Mouse (Mus musculus) liver, postnatal 0 days (tissue): ENCODE results near the gene B4galt1. TPM values are rescaled to one million over a fixed set of nuclear protein-coding genes. Genes with fewer than 3 reads are reported as not detected.

Experiments used
- ATAC-seq: fragments of 200-750 bp; cut with Nextera tagmentation; 2 replicates; pipeline ENCODE4 v1.8.0; 2017; ENCODE audit warnings: mild to moderate bottlenecking, moderate library complexity
- DNase-seq: peaks from one replicate; pipeline ENCODE4 v3.0.0-alpha.2; 2016
- H3K27ac ChIP-seq: fragments of 300-500 bp; sonication (generic); 2 replicates; pipeline ENCODE4 v1.5.1; 2014; ENCODE audit warnings: antibody characterized with exemption, moderate library complexity, mild to moderate bottlenecking, low read depth
- H3K27me3 ChIP-seq: fragments of 300-500 bp; sonication (generic); 2 replicates; pipeline ENCODE4 v1.6.1; 2014; ENCODE audit warnings: low read length, control low read depth, mixed read lengths; ENCODE audit not compliant: insufficient read depth
- H3K36me3 ChIP-seq: fragments of 300-500 bp; sonication (generic); replicated peaks from 2 replicates; pipeline ENCODE4 v1.6.1; 2014; ENCODE audit warnings: mild to moderate bottlenecking, control low read depth, low read length, moderate library complexity, mixed read lengths; ENCODE audit not compliant: insufficient read depth
- H3K4me1 ChIP-seq: fragments of 300-500 bp; sonication (generic); 2 replicates; pipeline ENCODE4 v1.6.1; 2014; ENCODE audit warnings: antibody characterized with exemption, mild to moderate bottlenecking, control low read depth; ENCODE audit not compliant: insufficient read depth
- H3K4me2 ChIP-seq: fragments of 300-500 bp; sonication (generic); 2 replicates; pipeline ENCODE4 v1.6.1; 2014; ENCODE audit warnings: low read depth, mild to moderate bottlenecking, low read length, moderate library complexity, mixed read lengths
- H3K4me3 ChIP-seq: fragments of 300-500 bp; sonication (generic); 2 replicates; pipeline ENCODE4 v1.5.1; 2014; ENCODE audit warnings: low read depth, low read length
- H3K9ac ChIP-seq: fragments of 300-500 bp; sonication (generic); replicated peaks from 2 replicates; pipeline ENCODE4 v1.6.1; 2014; ENCODE audit warnings: mild to moderate bottlenecking, moderate library complexity
- H3K9me3 ChIP-seq: fragments of 300-500 bp; sonication (generic); 2 replicates; pipeline ENCODE4 v1.6.1; 2016; ENCODE audit warnings: mild to moderate bottlenecking, control low read depth, low read length, mixed read lengths
- CTCF ChIP-seq: sonication (generic); IDR thresholded peaks from 2 replicates; pipeline ENCODE4 v1.5.1; 2016; ENCODE audit warnings: antibody characterized with exemption, low read depth
- EP300 ChIP-seq: IDR thresholded peaks from 2 replicates; pipeline ENCODE4 v1.6.1; 2016; ENCODE audit warnings: antibody characterized with exemption, low read depth, mild to moderate bottlenecking
- WGBS: fragments of 180-500 bp; shearing (Covaris S2); extraction: QIAGEN DNeasy Blood & Tissue Kit; methylation state at CpG from one replicate; pipeline ENCODE4 v1.1.7; 2014; ENCODE audit not compliant: insufficient replicate concordance; 5-methylcytosine and 5-hydroxymethylcytosine counted together
- polyA plus RNA-seq: library from polyadenylated mRNA; unstranded; fragments of >200 nt; fragmentation: Nextera tagmentation; extraction: Ambion mirVana; gene quantifications from 2 replicates; pipeline ENCODE4 v1.2.1, GENCODE M21; 2015

Gene B4galt1
- polyA plus RNA-seq, 1 experiment from 2014 or later: 30.2 TPM

GRCm38 (mm10) chr4:40824505-40824904, 29.3 kb downstream of the B4galt1 start:
- no peaks in the 10 kb centered on the region for H3K9me3 ChIP-seq
- no peak overlapping the region for H3K4me3 ChIP-seq
- H3K9ac ChIP-seq: no peak overlapping the region
- no peak overlapping the region for H3K27ac ChIP-seq
- DNase-seq: no peak
- H3K27me3 ChIP-seq: no peaks in the 10 kb centered on the region
- no peak for TF ChIP-seq CTCF
- TF ChIP-seq EP300: no peak
- H3K36me3 ChIP-seq: peaks cover 66% of the 10 kb centered on the region
- H3K4me2 ChIP-seq: no peak overlapping the region
- ATAC-seq: no peak
- peaks cover 29% of the 10 kb centered on the region for H3K4me1 ChIP-seq
- WGBS: 55% methylated on average over 7 of the region's 7 CpGs

GRCm38 (mm10) chr4:40823664-40824063, 30.1 kb downstream of the B4galt1 start:
- Histone ChIP-seq H3K27me3 (no peaks in the 10 kb centered on the region), H3K27ac (peak overlapping the region; percentile 45; the same call in 1 of the 2 replicates), H3K36me3 (peaks cover 71% of the 10 kb centered on the region), H3K4me3 (no peak overlapping the region), H3K4me2 (no peak overlapping the region), H3K9ac (no peak overlapping the region), H3K9me3 (no peaks in the 10 kb centered on the region), H3K4me1 (peaks cover 23% of the 10 kb centered on the region)
- TF ChIP-seq CTCF (no peak), EP300 (no peak)
- ATAC-seq (peak; percentile 12; the same call in 1 of the 2 replicates), DNase-seq (no peak)
- WGBS: 50% methylated on average over 8 of the region's 8 CpGs

DNA sequence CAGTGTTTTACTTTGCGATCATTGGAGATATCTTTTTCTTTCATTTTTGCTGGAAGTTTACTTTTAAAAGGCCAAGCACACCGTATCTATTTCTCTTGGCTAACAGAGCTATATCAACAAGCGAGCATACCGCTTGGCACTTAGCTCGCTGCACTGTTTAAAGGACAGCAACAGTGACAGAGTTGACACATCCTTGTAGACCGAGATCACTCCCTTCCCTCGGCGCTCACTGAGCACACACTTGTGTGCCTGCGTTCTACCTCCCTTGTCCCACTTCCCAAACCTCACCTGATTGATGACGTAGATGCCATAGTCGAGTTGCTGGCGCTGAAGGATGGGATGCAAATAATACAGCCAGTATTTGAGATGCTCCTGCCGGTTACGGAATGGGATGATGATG, 30.7 kb downstream of the B4galt1 start:
- H3K4me2 ChIP-seq: no peak overlapping the region
- no peak overlapping the region for H3K9ac ChIP-seq
- DNase-seq (no peak), ATAC-seq (peak; percentile 59)
- H3K9me3 ChIP-seq: no peaks in the 10 kb centered on the region
- peaks cover 23% of the 10 kb centered on the region for H3K4me1 ChIP-seq
- TF ChIP-seq CTCF (no peak), EP300 (no peak)
- WGBS: 67% methylated on average over 14 of the region's 14 CpGs
- no peak overlapping the region for H3K4me3 ChIP-seq
- no peaks in the 10 kb centered on the region for H3K27me3 ChIP-seq
- H3K36me3 ChIP-seq: peaks cover 76% of the 10 kb centered on the region
- H3K27ac ChIP-seq: peak overlapping the region; percentile 45; the same call in 1 of the 2 replicates

- no peak overlapping the region for H3K27ac ChIP-seq
- no peak for DNase-seq
- 75% methylated on average over 8 of the region's 8 CpGs for WGBS
- no peak overlapping the region for H3K9ac ChIP-seq
- H3K9me3 ChIP-seq: no peaks in the 10 kb centered on the region
- H3K36me3 ChIP-seq: peaks cover 80% of the 10 kb centered on the region
- H3K4me3 ChIP-seq: no peak overlapping the region
- no peak overlapping the region for H3K4me2 ChIP-seq
- peaks cover 23% of the 10 kb centered on the region for H3K4me1 ChIP-seq
- TF ChIP-seq CTCF: no peak
- TF ChIP-seq EP300: peak; percentile 21
- H3K27me3 ChIP-seq: no peaks in the 10 kb centered on the region
- no peak for ATAC-seq
Measured at GRCm38 (mm10) chr4:40821303-40822023, 32.3 kb downstream of the B4galt1 start.

DNA sequence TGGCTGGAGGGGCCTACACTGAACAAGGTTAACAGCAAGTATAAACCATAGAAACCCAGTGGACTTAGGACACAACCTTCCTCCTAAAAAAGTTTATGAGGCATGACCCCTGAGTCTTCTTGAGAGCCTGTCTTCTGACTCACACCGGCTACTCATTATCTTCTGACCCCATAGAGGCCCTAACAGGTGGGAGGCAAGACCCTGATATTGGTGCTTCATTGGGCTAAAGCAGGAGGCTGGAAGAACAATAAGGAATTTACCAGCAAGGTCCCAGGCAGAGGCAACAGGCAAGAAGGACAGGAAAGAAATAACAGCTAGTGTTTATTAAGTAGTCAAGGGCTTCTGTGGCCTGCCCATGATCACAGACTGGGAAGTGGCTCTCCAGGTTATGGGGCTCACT, 32.9 kb downstream of the B4galt1 start:
- 81% methylated on average over 1 of the region's 1 CpGs for WGBS
- Histone ChIP-seq H3K36me3 (peaks cover 84% of the 10 kb centered on the region), H3K9ac (no peak overlapping the region), H3K4me1 (peaks cover 24% of the 10 kb centered on the region), H3K4me2 (no peak overlapping the region), H3K9me3 (no peaks in the 10 kb centered on the region), H3K27ac (no peak overlapping the region), H3K27me3 (no peaks in the 10 kb centered on the region), H3K4me3 (no peak overlapping the region)
- TF ChIP-seq CTCF (no peak), EP300 (no peak)
- DNase-seq (no peak), ATAC-seq (no peak)

DNA sequence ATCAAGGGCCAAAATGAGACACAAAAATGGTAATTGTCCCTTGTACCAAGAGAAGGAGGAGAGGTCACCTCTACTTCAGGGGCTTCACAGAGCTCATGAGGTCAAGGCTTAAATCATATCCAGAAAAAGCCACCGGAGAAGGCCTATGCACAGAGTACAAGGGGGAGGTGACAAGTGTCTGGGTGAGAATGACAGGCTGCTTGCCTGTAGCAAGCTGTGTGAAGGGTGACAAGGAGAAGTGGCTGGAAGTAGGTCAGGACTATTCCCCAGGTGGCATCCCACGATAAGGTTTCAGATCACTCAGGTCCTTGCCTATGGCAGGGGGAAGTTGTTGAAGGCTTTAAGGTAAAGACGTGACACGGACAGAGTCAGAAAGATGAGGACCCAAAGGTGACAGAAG, 33.8 kb downstream of the B4galt1 start:
- no peak for DNase-seq
- H3K36me3 ChIP-seq: peaks cover 85% of the 10 kb centered on the region
- no peak overlapping the region for H3K9ac ChIP-seq
- peak; percentile 26; the same call in 1 of the 2 replicates for ATAC-seq
- TF ChIP-seq CTCF: no peak
- TF ChIP-seq EP300: no peak
- H3K4me3 ChIP-seq: no peak overlapping the region
- H3K4me1 ChIP-seq: peaks cover 27% of the 10 kb centered on the region
- no peak overlapping the region for H3K27ac ChIP-seq
- H3K4me2 ChIP-seq: no peak overlapping the region
- 64% methylated on average over 4 of the region's 4 CpGs for WGBS
- H3K9me3 ChIP-seq: no peaks in the 10 kb centered on the region
- no peaks in the 10 kb centered on the region for H3K27me3 ChIP-seq
